Mouse (Mus musculus): ENCODE data around the gene Cotl1.

The Cotl1 gene

DNA sequence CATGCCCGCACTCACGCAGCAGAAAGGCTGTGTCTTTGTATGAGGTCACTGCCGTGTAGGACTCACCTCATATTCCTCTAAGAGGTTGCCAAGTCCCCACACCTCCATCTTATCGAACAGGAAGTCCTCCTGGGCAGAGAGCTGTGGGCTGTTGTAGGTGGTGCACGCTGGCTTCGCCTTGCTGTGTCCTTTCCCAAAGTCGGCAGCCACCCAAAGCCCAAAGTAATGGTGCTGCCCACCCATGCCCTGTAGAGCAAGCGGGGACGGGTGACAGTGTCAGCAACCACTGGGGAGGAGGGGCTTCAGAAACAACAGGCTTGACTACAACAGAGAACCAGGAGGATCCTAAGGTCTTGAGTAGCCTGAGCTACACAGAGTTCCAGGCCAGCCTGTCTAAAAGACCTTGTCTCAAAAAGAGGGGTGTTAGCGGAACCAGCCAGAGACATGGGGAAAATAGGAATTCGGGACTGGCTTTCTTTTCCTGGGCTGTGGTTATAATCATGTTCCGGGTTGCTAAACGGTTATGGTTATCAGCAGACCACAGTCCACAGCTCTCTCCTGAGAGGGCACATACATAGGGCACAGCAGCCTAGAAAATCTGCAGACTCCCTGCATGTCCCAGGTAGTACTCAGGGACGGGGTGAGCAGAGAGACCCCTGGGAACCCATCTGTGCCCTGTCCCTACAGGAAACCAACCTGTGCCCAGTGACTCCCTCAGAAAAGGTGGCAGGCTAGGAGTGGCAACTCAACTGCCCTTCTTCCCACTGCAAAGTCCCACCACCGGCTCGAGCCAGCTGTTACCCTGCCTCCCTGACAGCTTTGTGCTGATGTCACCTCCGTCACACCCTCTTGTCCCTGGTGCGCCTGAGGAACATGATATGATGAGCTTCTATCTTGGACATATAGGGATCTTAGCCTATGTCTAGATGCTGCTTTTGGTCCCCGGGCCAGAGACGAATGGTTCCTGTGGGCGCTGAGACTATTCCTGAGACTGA lies 77.8 kb downstream of the Cotl1 start:
- in situ Hi-C loops (cut with MboI; ENCODE audit: low sequenced_read_pairs), result no loop called here

DNA sequence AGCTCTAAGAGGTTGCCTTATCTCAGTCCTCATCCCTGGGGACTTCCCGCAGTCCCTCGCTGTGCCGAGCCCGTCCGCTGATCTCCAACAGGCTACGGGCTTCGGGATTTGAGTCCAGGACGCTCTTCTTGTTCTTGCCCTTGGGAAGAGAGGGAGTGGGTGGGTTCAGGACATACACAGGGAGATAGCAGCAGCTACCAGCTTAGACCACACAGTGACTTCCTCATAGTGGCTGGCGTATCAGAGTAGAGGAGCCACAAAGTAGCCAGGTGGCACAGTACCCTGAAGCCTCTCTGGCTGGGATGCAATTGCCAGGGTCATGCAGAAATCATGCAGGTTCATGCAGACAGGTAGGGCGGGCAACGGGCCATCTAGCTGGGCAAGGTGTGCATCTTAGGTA lies 78.7 kb downstream of the Cotl1 start:
- in situ Hi-C loops (cut with MboI; ENCODE audit: low sequenced_read_pairs), result no loop called here

Measured in CH12F3 (cell line).